Mouse (Mus musculus) embryonic facial prominence, embryonic 11.5 days (tissue): ENCODE measurements at regions not wholly inside any gene's neighbourhood (a gene's known extent, or its start where the extent isn't known, plus 50 kb on each side); places are given as distances from the start of the nearest gene placed in this dataset.

Experiments used
- ATAC-seq: fragments of 200-750 bp; cut with Nextera tagmentation; replicated peaks from 2 replicates; pipeline ENCODE4 v1.8.0; 2017; ENCODE audit warnings: low read depth; ENCODE audit not compliant: insufficient number of reproducible peaks, low FRiP score, low TSS enrichment
- DNase-seq: peaks from one replicate; pipeline ENCODE4 v3.0.0-alpha.2; 2015; ENCODE audit warnings: low spot score
- H3K27ac ChIP-seq: fragments of 300-500 bp; sonication (generic); replicated peaks from 2 replicates; pipeline ENCODE4 v1.5.1; 2014; ENCODE audit warnings: mild to moderate bottlenecking, low read depth, low read length, control low read depth
- H3K27me3 ChIP-seq: fragments of 300-500 bp; sonication (generic); 2 replicates; pipeline ENCODE4 v1.6.1; 2014; ENCODE audit warnings: mild to moderate bottlenecking, low read length, moderate library complexity, mixed read lengths; ENCODE audit not compliant: control insufficient read depth, insufficient read depth
- H3K36me3 ChIP-seq: fragments of 300-500 bp; sonication (generic); replicated peaks from 2 replicates; pipeline ENCODE4 v1.6.1; 2014; ENCODE audit warnings: low read depth, mild to moderate bottlenecking, low read length, moderate library complexity, mixed read lengths; ENCODE audit not compliant: control insufficient read depth, insufficient read depth
- H3K4me1 ChIP-seq: fragments of 300-500 bp; sonication (generic); 2 replicates; pipeline ENCODE4 v1.6.1; 2014; ENCODE audit warnings: low read length, mixed read lengths; ENCODE audit not compliant: control insufficient read depth, insufficient read depth
- H3K4me2 ChIP-seq: fragments of 300-500 bp; sonication (generic); 2 replicates; pipeline ENCODE4 v1.6.1; 2014; ENCODE audit warnings: low read depth, mild to moderate bottlenecking, control low read depth, low read length, moderate library complexity
- H3K4me3 ChIP-seq: fragments of 300-500 bp; sonication (generic); 2 replicates; pipeline ENCODE4 v1.5.1; 2014; ENCODE audit warnings: low read depth, low read length, control low read depth
- H3K9ac ChIP-seq: fragments of 300-500 bp; sonication (generic); replicated peaks from 2 replicates; pipeline ENCODE4 v1.6.1; 2014; ENCODE audit warnings: mild to moderate bottlenecking, control low read depth, low read length
- H3K9me3 ChIP-seq: fragments of 300-500 bp; sonication (generic); replicated peaks from 2 replicates; pipeline ENCODE4 v1.6.1; 2016; ENCODE audit warnings: mild to moderate bottlenecking, low read length, inconsistent platforms, mixed read lengths; ENCODE audit not compliant: control insufficient read depth
- WGBS: fragments of 180-500 bp; shearing (Covaris S2); extraction: QIAGEN DNeasy Blood & Tissue Kit; methylation state at CpG from one replicate; pipeline ENCODE4 v1.1.7; 2014; 5-methylcytosine and 5-hydroxymethylcytosine counted together

DNA sequence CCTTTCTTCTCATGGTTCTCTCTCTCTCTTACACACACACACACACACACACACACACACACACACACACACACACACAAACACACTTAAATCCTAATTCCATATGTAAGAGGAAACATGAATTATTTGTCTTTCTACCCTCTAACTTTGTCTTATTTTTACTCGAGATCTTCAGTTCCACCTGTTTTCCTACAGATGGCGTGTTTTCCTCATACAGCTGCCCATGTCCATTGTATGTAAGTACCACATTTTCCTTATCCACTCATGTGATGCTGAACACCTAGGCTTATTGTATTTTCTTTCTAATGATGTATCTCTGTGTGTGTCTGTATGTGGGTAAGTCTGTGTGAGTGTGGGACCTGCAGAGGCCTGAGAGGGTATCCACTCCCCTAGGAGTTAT lies 212.2 kb upstream of the Unc93a2 start:
- no peak overlapping the region for H3K4me2 ChIP-seq
- H3K9me3 ChIP-seq, result no peaks in the 10 kb centered on the region
- no peaks in the 10 kb centered on the region for H3K4me1 ChIP-seq
- DNase-seq (no peak), ATAC-seq (no peak)
- 54% methylated on average over 2 of the region's 2 CpGs for WGBS
- no peaks in the 10 kb centered on the region for H3K27me3 ChIP-seq
- no peak overlapping the region for H3K4me3 ChIP-seq
- H3K36me3 ChIP-seq, result no peaks in the 10 kb centered on the region
- H3K27ac ChIP-seq, result no peak overlapping the region
- no peak overlapping the region for H3K9ac ChIP-seq

DNA sequence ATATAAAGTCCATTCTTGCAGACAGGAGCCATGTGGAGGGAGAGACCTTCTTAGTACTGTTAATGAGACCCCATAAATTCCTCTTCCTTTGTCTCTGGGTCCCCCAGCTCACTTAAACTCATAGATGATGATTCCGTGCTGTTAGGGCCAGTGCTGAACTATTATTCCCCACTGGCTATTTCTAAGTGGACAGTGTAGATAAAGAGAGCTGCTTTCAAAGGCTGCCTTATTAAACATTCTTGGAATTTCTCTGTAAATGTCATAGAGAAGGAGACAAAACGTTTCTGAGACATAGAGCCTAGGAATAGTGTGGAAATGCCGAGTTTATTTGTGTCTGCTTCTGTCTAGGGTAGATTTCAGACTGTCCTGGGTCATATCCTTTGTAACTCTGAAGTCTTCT lies 209.5 kb upstream of the Unc93a2 start:
- no peak overlapping the region for H3K4me3 ChIP-seq
- H3K9ac ChIP-seq, result no peak overlapping the region
- no peak overlapping the region for H3K4me2 ChIP-seq
- no peaks in the 10 kb centered on the region for H3K27me3 ChIP-seq
- no peak for ATAC-seq
- no peaks in the 10 kb centered on the region for H3K4me1 ChIP-seq
- 59% methylated on average over 3 of the region's 3 CpGs for WGBS
- no peak for DNase-seq
- no peak overlapping the region for H3K27ac ChIP-seq
- H3K36me3 ChIP-seq, result no peaks in the 10 kb centered on the region
- H3K9me3 ChIP-seq, result no peaks in the 10 kb centered on the region

DNA sequence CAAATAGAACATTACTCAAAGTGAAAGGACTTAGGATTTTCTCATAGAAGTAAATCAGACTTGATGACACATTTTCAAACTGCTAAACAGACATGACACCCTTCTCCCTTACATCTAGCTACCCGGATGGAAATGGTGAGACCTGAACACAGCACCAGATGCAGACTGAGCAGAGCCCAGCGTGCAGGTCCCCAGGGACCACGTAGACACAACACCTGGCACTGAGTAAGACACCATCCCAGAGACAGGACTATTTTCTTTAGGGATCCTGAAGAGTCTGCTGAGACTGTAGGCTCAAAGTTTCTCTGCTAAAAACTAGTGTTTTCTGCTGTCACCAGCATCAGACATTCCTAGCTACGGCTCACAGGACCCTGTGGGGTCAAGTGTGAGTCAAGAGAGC lies 207.2 kb upstream of the Unc93a2 start:
- H3K27me3 ChIP-seq, result no peaks in the 10 kb centered on the region
- H3K4me3 ChIP-seq, result no peak overlapping the region
- H3K27ac ChIP-seq, result no peak overlapping the region
- H3K4me1 ChIP-seq, result no peaks in the 10 kb centered on the region
- H3K4me2 ChIP-seq, result no peak overlapping the region
- WGBS, result 81% methylated on average over 4 of the region's 4 CpGs
- no peaks in the 10 kb centered on the region for H3K9me3 ChIP-seq
- ATAC-seq, result no peak
- no peaks in the 10 kb centered on the region for H3K36me3 ChIP-seq
- DNase-seq, result no peak
- H3K9ac ChIP-seq, result no peak overlapping the region

DNA sequence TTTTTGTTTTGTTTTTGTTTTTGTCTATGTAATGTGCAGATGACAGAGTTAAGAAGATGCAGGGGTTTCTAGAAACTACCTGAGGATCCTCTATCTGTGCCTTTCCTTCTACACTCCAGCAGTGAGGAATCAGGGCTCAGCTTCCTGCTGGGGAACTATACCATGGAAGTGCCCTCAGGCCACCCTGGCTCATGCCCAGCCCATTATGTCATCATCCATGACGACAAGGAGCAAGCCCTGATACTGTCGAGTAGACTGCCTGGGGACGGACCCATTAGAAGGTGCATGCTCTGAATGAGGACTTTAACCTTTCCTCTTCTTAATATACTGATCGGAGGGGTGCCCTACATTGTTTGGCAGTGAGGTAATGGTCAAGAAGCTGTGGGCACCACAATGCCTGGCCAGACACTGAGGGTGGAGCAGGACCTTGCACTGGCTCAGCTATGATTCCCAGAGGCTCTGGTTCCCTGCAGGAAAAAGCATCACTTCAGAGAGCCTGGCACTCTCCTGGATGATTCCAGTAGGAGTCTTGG lies 197.7 kb upstream of the Unc93a2 start:
- DNase-seq, result no peak
- Histone ChIP-seq H3K4me3 (no peak overlapping the region), H3K4me2 (no peak overlapping the region), H3K36me3 (no peaks in the 10 kb centered on the region), H3K9ac (no peak overlapping the region), H3K4me1 (no peaks in the 10 kb centered on the region), H3K27me3 (no peaks in the 10 kb centered on the region), H3K9me3 (no peaks in the 10 kb centered on the region), H3K27ac (no peak overlapping the region)
- ATAC-seq, result no peak
- 60% methylated on average over 4 of the region's 4 CpGs for WGBS

DNA sequence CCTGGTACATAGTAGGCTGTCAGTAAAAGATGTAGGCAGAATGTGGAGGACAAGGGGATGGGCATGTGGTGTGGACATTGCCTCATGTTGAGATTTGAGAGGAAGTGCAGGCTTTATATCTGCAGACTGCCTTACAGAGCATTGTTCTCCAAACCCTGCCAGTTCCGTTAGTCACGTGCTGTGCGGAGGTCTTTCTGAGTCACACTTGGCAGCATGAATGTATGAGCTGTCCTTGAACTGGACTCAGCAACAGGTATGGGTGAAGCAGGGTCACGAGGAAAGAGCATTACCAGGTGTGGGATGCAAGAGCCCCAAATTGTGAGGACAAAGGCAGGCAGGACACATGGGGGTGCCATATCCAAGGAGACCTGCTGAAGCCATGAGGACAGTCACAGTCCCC lies 193.8 kb upstream of the Unc93a2 start:
- 90% methylated on average over 4 of the region's 4 CpGs for WGBS
- no peak overlapping the region for H3K27ac ChIP-seq
- no peak overlapping the region for H3K9ac ChIP-seq
- ATAC-seq, result no peak; the same call in 1 of the 2 replicates
- no peaks in the 10 kb centered on the region for H3K4me1 ChIP-seq
- DNase-seq, result no peak
- no peak overlapping the region for H3K4me3 ChIP-seq
- H3K4me2 ChIP-seq, result no peak overlapping the region
- no peaks in the 10 kb centered on the region for H3K36me3 ChIP-seq
- no peaks in the 10 kb centered on the region for H3K9me3 ChIP-seq
- no peaks in the 10 kb centered on the region for H3K27me3 ChIP-seq

DNA sequence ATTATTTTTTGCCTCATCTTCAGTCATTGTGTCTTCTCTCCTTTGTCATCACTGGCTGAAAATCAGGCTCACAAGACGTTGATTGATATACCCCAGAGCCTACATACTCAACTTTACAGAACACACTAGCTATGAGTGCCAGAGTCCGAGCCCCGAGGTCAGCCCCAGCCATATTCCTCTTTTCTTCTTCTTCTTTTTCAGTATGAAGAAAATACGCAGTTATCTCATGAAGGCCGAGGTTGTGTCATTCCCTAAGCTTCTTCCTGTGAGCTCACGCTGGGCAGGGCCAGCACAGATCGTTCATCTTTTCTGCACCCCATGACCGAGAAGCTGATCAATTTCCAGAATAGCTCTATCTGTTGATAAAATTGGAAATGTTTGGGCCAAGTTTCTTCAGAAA lies 192.7 kb upstream of the Unc93a2 start:
- no peak overlapping the region for H3K9ac ChIP-seq
- no peaks in the 10 kb centered on the region for H3K36me3 ChIP-seq
- H3K4me3 ChIP-seq, result no peak overlapping the region
- ATAC-seq, result no peak
- H3K27ac ChIP-seq, result no peak overlapping the region
- DNase-seq, result no peak
- H3K4me1 ChIP-seq, result no peaks in the 10 kb centered on the region
- 86% methylated on average over 8 of the region's 8 CpGs for WGBS
- no peaks in the 10 kb centered on the region for H3K27me3 ChIP-seq
- H3K4me2 ChIP-seq, result no peak overlapping the region
- H3K9me3 ChIP-seq, result no peaks in the 10 kb centered on the region

DNA sequence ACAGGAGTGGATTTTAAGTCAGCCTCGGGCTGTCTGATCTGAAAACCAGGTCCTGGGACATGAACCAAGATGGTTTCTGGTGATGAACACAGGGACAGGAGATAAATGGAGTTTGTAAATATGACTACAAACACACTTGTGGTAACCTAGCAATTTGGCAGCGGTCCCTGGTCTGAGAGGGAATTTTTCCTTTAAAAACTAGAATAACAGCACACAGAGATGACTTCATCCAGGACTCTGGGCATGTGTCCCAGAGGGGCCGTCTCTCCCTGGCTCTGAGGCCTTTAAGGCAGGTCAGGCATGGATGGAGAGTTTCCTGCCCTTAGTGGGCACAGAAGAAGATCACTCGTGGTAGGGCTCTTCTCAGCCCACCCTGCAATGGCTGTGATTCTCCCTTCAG lies 192.0 kb upstream of the Unc93a2 start:
- Histone ChIP-seq H3K9ac (no peak overlapping the region), H3K4me3 (no peak overlapping the region), H3K36me3 (no peaks in the 10 kb centered on the region), H3K27ac (no peak overlapping the region), H3K4me1 (no peaks in the 10 kb centered on the region), H3K27me3 (no peaks in the 10 kb centered on the region), H3K4me2 (no peak overlapping the region), H3K9me3 (no peaks in the 10 kb centered on the region)
- WGBS, result 82% methylated on average over 4 of the region's 4 CpGs
- DNase-seq, result no peak
- no peak for ATAC-seq

DNA sequence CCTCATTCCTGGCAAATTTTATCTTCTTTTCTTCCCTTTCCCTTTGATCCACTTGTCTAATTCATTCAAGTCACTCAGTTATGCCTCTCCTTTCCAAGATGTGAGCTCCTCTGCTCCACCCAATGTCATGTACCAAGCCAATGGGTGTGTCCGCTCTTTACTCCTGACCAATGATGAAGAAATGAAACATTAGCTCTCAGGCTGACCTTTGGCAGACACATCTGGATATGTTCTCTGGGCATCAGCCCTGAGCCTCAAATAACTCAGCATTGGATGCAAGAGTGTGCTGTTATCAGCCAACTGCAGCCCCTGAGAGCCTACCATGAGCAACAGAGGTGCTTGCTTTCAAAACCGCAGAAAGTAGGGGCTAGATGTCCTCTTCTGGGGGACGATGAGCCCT lies 186.2 kb upstream of the Unc93a2 start:
- H3K27me3 ChIP-seq, result no peaks in the 10 kb centered on the region
- DNase-seq (no peak), ATAC-seq (no peak)
- H3K36me3 ChIP-seq, result no peaks in the 10 kb centered on the region
- 98% methylated on average over 3 of the region's 3 CpGs for WGBS
- H3K4me2 ChIP-seq, result no peak overlapping the region
- no peak overlapping the region for H3K27ac ChIP-seq
- no peaks in the 10 kb centered on the region for H3K9me3 ChIP-seq
- H3K4me1 ChIP-seq, result no peaks in the 10 kb centered on the region
- no peak overlapping the region for H3K9ac ChIP-seq
- no peak overlapping the region for H3K4me3 ChIP-seq
